Mouse (Mus musculus) gastrocnemius, adult 8-10 months (tissue): ENCODE data around the gene March1. TPM values are rescaled to one million over a fixed set of nuclear protein-coding genes. Genes with fewer than 3 reads are reported as not detected.
A peak's percentile ranks its signal among the peaks of the same experiment; 100 is the strongest.
"Not testable (repeated sequence)": the region's sequence is repeated elsewhere in the genome, so short reads cannot be mapped to it uniquely, and the experiment has no call there.

Experiments used
- DNase-seq, 2 experiments: peaks; one replicate each; pipeline ENCODE4 v3.0.0; 2022; ENCODE audit warnings: low spot score in 2 of 2
- total RNA-seq, 4 experiments: library from RNA; stranded (reverse); gene quantifications; 2 replicates each; pipeline ENCODE4 v1.2.4; 2022

Gene March1
- total RNA-seq, 4 experiments from 2014 or later, result 0.17 to 0.54 (median 0.40) TPM

GRCm38 (mm10) chr8:66413101-66413500 lies 795.4 kb downstream of the March1 start:
- no peak for DNase-seq

GRCm38 (mm10) chr8:66415234-66415633 lies 797.5 kb downstream of the March1 start:
- DNase-seq, result no peak

GRCm38 (mm10) chr8:66417591-66417990 lies 799.9 kb downstream of the March1 start:
- DNase-seq, result not testable (repeated sequence)

GRCm38 (mm10) chr8:66430639-66431038 lies 812.9 kb downstream of the March1 start:
- DNase-seq, result no peak

GRCm38 (mm10) chr8:66433577-66433976 lies 815.9 kb downstream of the March1 start:
- DNase-seq, result no peak

- DNase-seq, result no peak
These were observed 819.1 kb downstream of the March1 start for GRCm38 (mm10) chr8:66436804-66437203.

GRCm38 (mm10) chr8:66437929-66438328 lies 820.2 kb downstream of the March1 start:
- no peak for DNase-seq

GRCm38 (mm10) chr8:66438468-66438867 lies 820.8 kb downstream of the March1 start:
- peak in 1 of 2 experiments; percentile 4 for DNase-seq

- no peak for DNase-seq
These were observed 823.4 kb downstream of the March1 start for GRCm38 (mm10) chr8:66441123-66441522.

- no peak for DNase-seq
These were observed 825.1 kb downstream of the March1 start for GRCm38 (mm10) chr8:66442778-66443177.

- no peak for DNase-seq
These were observed 826.4 kb downstream of the March1 start for GRCm38 (mm10) chr8:66444141-66444540.

- no peak for DNase-seq
These were observed 827.7 kb downstream of the March1 start for GRCm38 (mm10) chr8:66445351-66445750.

- DNase-seq, result no peak
These were observed 833.0 kb downstream of the March1 start for GRCm38 (mm10) chr8:66450691-66451090.

GRCm38 (mm10) chr8:66457057-66457456 lies 839.4 kb downstream of the March1 start:
- DNase-seq, result no peak

GRCm38 (mm10) chr8:66469821-66470220 lies 852.1 kb downstream of the March1 start:
- DNase-seq, result no peak

- no peak for DNase-seq
These were observed 859.2 kb downstream of the March1 start for GRCm38 (mm10) chr8:66476880-66477279.

GRCm38 (mm10) chr8:66486084-66486763 lies 868.5 kb downstream of the March1 start, which contains the start of gene Tma16:
Gene Tma16 (minus strand): TSS chr8:66486530.
- DNase-seq, result peak; percentile 54 to 64

GRCm38 (mm10) chr8:66488556-66488955 lies 870.9 kb downstream of the March1 start:
- DNase-seq, result no peak

- no peak for DNase-seq
These were observed 872.9 kb downstream of the March1 start for GRCm38 (mm10) chr8:66490624-66491023.

GRCm38 (mm10) chr8:66494496-66494895 lies 876.8 kb downstream of the March1 start:
- no peak for DNase-seq

GRCm38 (mm10) chr8:66495726-66496125 lies 878.0 kb downstream of the March1 start:
- peak; percentile 7 to 25 for DNase-seq

- no peak for DNase-seq
These were observed 879.4 kb downstream of the March1 start for GRCm38 (mm10) chr8:66496998-66497577.

- DNase-seq, result no peak
These were observed 885.7 kb downstream of the March1 start for GRCm38 (mm10) chr8:66503381-66503780.
